Mouse (Mus musculus) T-cell, adult 2 months (primary cell): ENCODE measurements at regions not wholly inside any gene's neighbourhood (a gene's known extent, or its start where the extent isn't known, plus 50 kb on each side); places are given as distances from the start of the nearest gene placed in this dataset.

Experiments used
- DNase-seq: peaks from one replicate; pipeline ENCODE4 v3.0.0; 2022; ENCODE audit warnings: low spot score

DNA sequence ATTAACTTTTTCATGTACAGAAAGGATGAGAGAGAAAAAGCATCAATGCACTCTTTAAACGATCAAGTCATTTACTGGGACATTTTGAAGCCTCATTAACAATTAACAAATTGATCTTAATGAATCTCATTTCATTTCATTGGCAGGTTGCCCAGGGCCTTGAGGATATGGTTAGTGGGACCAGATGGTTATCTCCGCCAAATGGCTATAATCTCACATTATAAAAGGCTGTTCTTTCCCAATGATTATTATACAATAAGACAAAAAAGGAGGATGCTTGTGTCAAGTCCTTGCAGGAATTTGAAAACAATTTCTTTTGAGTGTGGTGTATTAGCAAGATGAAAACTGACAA lies 185.3 kb downstream of the Snx13 start:
- DNase-seq: no peak

DNA sequence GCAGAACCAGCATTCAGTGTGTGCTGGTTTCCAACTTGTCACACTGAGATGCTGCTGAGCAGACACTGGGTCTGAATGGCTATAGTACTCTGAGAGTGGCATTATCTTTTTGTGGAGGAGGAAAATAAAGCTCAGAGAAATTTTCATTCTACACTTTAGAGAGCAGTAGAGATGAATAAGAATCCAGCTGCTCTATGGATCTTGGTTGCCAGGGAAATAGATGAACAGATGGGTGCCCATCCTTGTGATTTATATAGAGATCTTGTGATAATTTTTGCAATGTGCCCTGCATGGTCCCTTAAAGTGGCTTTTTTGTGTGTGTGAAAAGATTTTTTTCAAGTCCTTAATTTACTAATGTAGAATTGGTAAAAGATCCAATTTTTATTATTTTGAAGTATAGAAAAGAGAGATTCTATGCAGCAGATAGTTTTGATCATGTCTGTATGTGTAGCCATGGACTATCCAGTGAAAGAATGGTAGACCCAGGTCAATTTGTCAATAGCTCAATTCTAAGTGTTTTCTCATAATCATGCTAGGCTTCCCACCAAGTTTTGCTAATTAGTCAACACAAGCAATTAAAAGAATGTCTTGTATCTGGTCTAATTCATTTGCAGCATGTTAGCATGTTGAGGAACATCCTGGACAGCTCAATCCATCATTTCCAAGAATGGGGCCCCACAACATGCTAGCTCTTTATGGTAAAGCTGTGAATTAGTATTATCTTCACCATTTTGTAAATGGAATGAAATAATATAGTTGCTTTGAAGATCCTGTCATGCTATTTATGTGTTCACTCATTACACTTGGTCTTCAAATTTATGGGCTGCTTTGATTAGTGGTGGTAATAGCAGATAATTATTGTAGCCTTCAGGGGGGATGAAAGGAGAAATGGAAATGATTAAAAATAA lies 184.7 kb downstream of the Snx13 start:
- DNase-seq: no peak

- no peak for DNase-seq
Observed at GRCm38 (mm10) chr12:35220429-35220828, 173.4 kb downstream of the Snx13 start.

DNA sequence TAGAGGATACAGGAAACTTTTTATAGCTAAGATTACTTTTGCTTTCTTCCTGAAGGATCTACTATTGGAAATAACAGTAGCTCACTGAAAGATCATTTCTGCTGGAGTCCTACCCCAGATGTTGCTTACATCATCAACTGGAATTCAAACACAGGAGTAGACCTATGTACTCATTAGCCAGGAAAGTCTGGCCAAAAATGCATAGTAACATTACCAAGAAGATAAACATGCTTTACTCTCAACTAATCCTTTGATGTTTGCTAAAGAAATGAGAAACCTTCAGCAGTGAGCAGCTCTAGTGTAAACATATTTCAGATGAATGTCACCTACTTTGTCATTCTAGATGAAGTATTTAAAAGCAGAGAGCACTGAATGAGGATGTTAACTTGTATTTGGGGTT lies 173.0 kb downstream of the Snx13 start:
- no peak for DNase-seq

GRCm38 (mm10) chr12:35216725-35217124 lies 169.7 kb downstream of the Snx13 start:
- DNase-seq: no peak

- DNase-seq: no peak
Observed at GRCm38 (mm10) chr12:35209399-35209798, 162.4 kb downstream of the Snx13 start.

DNA sequence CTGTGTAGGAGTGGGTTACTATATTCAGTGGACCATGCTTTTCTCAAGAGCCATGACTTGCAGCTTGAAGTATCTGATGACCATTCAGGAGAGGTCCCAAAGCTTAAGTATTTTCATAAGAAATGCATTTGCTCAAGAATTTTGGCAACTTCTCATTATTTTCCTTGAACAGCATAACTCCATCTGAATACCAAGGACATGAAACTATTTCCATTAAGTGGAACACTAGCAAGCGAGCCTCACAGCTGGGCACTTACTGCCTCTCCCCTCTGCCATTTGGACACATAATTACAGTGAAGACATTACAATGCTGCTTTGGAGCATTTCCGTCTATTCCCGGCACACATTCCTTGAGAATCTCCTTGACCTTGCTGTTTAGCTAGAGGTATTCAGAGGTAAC lies 160.6 kb downstream of the Snx13 start:
- DNase-seq: no peak

DNA sequence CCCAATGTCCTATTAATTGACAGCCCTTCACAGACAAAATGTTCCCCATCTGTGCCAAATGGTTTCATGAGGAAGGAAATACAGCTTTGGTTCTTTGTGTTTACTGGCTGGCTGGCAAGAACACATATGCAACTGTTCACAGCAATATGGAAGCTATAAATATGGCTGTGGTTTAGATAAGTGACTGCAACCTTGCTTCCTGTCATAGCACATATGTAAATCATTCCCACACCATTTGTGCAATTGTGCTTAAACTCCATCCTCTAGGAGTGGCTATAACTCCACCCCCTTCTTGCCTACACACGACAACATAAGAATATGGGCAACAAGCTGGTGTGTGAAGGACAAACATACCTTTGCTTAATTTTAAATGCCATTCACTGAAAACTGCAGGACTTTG lies 156.4 kb downstream of the Snx13 start:
- DNase-seq: no peak

- no peak for DNase-seq
Observed at GRCm38 (mm10) chr12:35200110-35200509, 153.1 kb downstream of the Snx13 start.
